Mouse (Mus musculus) neural tube, embryonic 12.5 days (tissue): ENCODE results near the gene 4930556J24Rik. TPM values are rescaled to one million over a fixed set of nuclear protein-coding genes. Genes with fewer than 3 reads are reported as not detected.

Experiments
- ATAC-seq: fragments of 200-750 bp; cut with Nextera tagmentation; 2 replicates; pipeline ENCODE4 v1.8.0; 2017; ENCODE audit warnings: low read depth, mild to moderate bottlenecking, moderate TSS enrichment, moderate library complexity; ENCODE audit not compliant: low FRiP score
- H3K27ac ChIP-seq: fragments of 300-500 bp; sonication (generic); 2 replicates; pipeline ENCODE4 v1.5.1; 2016
- H3K27me3 ChIP-seq: fragments of 300-500 bp; sonication (generic); replicated peaks from 2 replicates; pipeline ENCODE4 v1.6.1; 2016; ENCODE audit warnings: mild to moderate bottlenecking
- H3K36me3 ChIP-seq: fragments of 300-500 bp; sonication (generic); 2 replicates; pipeline ENCODE4 v1.6.1; 2016; ENCODE audit warnings: mild to moderate bottlenecking
- H3K4me1 ChIP-seq: fragments of 300-500 bp; sonication (generic); 2 replicates; pipeline ENCODE4 v1.6.1; 2016
- H3K4me2 ChIP-seq: fragments of 300-500 bp; sonication (generic); replicated peaks from 2 replicates; pipeline ENCODE4 v1.6.1; 2016; ENCODE audit warnings: mild to moderate bottlenecking
- H3K4me3 ChIP-seq: fragments of 300-500 bp; sonication (generic); 2 replicates; pipeline ENCODE4 v1.5.1; 2016
- H3K9ac ChIP-seq: fragments of 300-500 bp; sonication (generic); 2 replicates; pipeline ENCODE4 v1.6.1; 2016; ENCODE audit warnings: mild to moderate bottlenecking
- H3K9me3 ChIP-seq: fragments of 300-500 bp; sonication (generic); 2 replicates; pipeline ENCODE4 v1.6.1; 2016; ENCODE audit warnings: mild to moderate bottlenecking
- WGBS: fragments of 180-500 bp; shearing (Covaris S2); methylation state at CpG from one replicate; pipeline ENCODE4 v1.1.7; 2016; 5-methylcytosine and 5-hydroxymethylcytosine counted together
- polyA plus RNA-seq: library from polyadenylated mRNA; unstranded; fragments of >200 nt; fragmentation: Nextera tagmentation; extraction: Ambion mirVana; gene quantifications from 2 replicates; pipeline ENCODE4 v1.2.1, GENCODE M21; 2016

4930556J24Rik gene
- polyA plus RNA-seq, 1 experiment from 2014 or later: 0.49 TPM

DNA sequence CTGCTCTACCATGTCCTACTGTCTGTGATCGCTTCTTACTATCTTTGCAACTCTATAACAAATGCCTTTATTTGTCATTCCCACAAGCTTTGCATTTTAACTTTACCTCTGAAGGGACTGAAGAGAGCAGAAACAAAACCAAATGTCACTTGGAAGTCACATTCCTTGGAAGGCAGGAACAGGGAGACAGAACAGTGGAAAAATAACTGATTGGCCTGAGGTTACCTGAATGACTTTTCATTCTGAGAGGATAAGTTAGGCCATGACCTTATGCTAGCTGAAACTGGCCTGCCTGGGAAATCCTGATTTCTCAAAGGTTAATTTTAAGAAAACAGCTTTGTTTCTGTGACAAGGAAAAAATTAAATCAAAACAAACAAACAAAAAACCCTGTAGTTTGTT is 80.6 kb downstream of the 4930556J24Rik start:
- WGBS: 94% methylated on average over 1 of the region's 1 CpGs
- Histone ChIP-seq H3K4me3 (no peak overlapping the region), H3K27ac (no peak overlapping the region), H3K27me3 (no peaks in the 10 kb centered on the region), H3K9ac (no peak overlapping the region), H3K4me2 (no peak overlapping the region), H3K9me3 (no peaks in the 10 kb centered on the region), H3K4me1 (peaks cover 4% of the 10 kb centered on the region; the same call in 1 of the 2 replicates), H3K36me3 (peaks cover 21% of the 10 kb centered on the region)
- ATAC-seq: no peak

DNA sequence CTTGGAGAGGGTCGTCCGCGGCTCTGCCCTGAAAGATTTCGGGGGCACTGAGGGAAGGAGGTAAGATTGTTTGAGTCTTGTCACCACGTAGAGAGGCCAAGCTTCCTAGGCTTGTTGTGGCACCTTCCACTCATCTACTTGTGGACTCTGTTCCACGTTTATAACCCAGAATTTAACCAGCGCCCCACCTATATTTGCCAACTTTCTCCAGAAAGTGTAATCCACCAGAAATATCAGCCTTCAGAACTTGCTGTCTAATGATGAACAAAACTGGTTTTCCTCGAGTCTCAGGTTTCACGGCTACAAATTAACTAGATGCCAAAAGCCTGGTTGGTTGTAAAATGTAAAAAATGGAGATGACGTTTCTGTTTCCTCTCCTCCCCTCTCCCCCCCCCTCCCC is 81.1 kb downstream of the 4930556J24Rik start:
- H3K9me3 ChIP-seq: no peaks in the 10 kb centered on the region
- H3K4me1 ChIP-seq: peaks cover 4% of the 10 kb centered on the region; the same call in 1 of the 2 replicates
- WGBS: 5% methylated on average over 10 of the region's 10 CpGs
- ATAC-seq: no peak
- peak overlapping the region; percentile 59 for H3K9ac ChIP-seq
- H3K27me3 ChIP-seq: no peaks in the 10 kb centered on the region
- peak overlapping the region; percentile 44 for H3K4me3 ChIP-seq
- H3K27ac ChIP-seq: peak overlapping the region; percentile 50; the same call in 1 of the 2 replicates
- H3K36me3 ChIP-seq: peaks cover 21% of the 10 kb centered on the region
- H3K4me2 ChIP-seq: peak overlapping the region; percentile 73

GRCm38 (mm10) chr11:3894406-3895281 is 81.9 kb downstream of the 4930556J24Rik start, which contains the start of the genes 4921536K21Rik and Dusp18:
4921536K21Rik (minus strand) TSS chr11:3895098.
Dusp18 (plus strand) TSS chr11:3895240.
- peaks cover 4% of the 10 kb centered on the region; the same call in 1 of the 2 replicates for H3K4me1 ChIP-seq
- peak within 1 kb of the TSS; percentile 73 for H3K4me2 ChIP-seq
- WGBS: 2% methylated on average over 46 of the region's 46 CpGs
- ATAC-seq: peak; percentile 99
- peak within 1 kb of the TSS; percentile 59 for H3K9ac ChIP-seq
- peak within 1 kb of the TSS; percentile 44 for H3K4me3 ChIP-seq
- H3K27ac ChIP-seq: peak within 1 kb of the TSS; percentile 50; the same call in 1 of the 2 replicates
- H3K9me3 ChIP-seq: no peaks in the 10 kb centered on the region
- peaks cover 21% of the 10 kb centered on the region for H3K36me3 ChIP-seq
- H3K27me3 ChIP-seq: no peaks in the 10 kb centered on the region

DNA sequence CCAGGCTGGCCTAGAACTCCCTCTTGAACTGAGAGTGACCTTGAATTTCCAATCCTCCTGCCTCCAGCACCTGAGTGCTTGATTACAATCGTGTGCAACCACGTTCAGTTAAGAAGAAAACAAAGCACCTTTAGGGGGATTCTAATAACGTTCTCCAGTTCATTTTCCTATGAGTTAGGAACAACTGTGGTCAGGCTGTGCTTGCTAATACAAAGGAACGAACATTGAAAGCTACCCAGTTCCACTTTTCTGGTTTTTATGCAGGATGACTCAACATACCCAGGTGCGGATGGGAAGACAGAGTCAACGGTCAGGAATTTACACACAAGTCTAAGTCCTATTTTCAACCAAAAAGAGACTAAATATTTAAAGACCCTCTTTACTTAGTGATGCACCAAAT is 82.6 kb downstream of the 4930556J24Rik start:
- no peak overlapping the region for H3K27ac ChIP-seq
- H3K27me3 ChIP-seq: no peaks in the 10 kb centered on the region
- no peak for ATAC-seq
- H3K9me3 ChIP-seq: no peaks in the 10 kb centered on the region
- peaks cover 21% of the 10 kb centered on the region for H3K36me3 ChIP-seq
- H3K4me2 ChIP-seq: peak overlapping the region; percentile 73
- 87% methylated on average over 6 of the region's 6 CpGs for WGBS
- peaks cover 4% of the 10 kb centered on the region; the same call in 1 of the 2 replicates for H3K4me1 ChIP-seq
- H3K4me3 ChIP-seq: no peak overlapping the region
- no peak overlapping the region for H3K9ac ChIP-seq

Other genes starting within 250 kb of the 4930556J24Rik start
- 5.5 and 7.6 TPM in 2 replicates for gene Osbp2, start 112.9 kb downstream of the 4930556J24Rik start, polyA plus RNA-seq
- 0.47 and 0.59 TPM in 2 replicates for gene 4921536K21Rik, start 81.7 kb downstream of the 4930556J24Rik start, polyA plus RNA-seq
- 22.2 and 23.5 TPM in 2 replicates for gene Dusp18, start 81.5 kb downstream of the 4930556J24Rik start, polyA plus RNA-seq
- 9.1 and 9.6 TPM in 2 replicates for gene Slc35e4, start 62.1 kb downstream of the 4930556J24Rik start, polyA plus RNA-seq
- gene Tcn2, start 44.6 kb downstream of the 4930556J24Rik start, polyA plus RNA-seq: 26.3 and 28.3 TPM in 2 replicates
- 68.1 and 75.7 TPM in 2 replicates for gene Pes1, start 12.8 kb downstream of the 4930556J24Rik start, polyA plus RNA-seq
- 2.5 and 3.0 TPM in 2 replicates for gene Gal3st1, start 6.9 kb upstream of the 4930556J24Rik start, polyA plus RNA-seq
- 0.06 TPM in 1 of 2 replicates, not detected in the other for gene Sec14l4, start 54.7 kb upstream of the 4930556J24Rik start, polyA plus RNA-seq
- gene Sec14l3, start 88.1 kb upstream of the 4930556J24Rik start, polyA plus RNA-seq: not detected in 2 replicates
- 4.5 and 5.6 TPM in 2 replicates for gene Mtfp1, start 118.7 kb upstream of the 4930556J24Rik start, polyA plus RNA-seq
- gene Sec14l2, start 146.6 kb upstream of the 4930556J24Rik start, polyA plus RNA-seq: 2.3 and 3.1 TPM in 2 replicates
- gene Rnf215, start 158.4 kb upstream of the 4930556J24Rik start, polyA plus RNA-seq: 40.0 and 41.2 TPM in 2 replicates
- gene Ccdc157, start 183.5 kb upstream of the 4930556J24Rik start, polyA plus RNA-seq: 7.6 and 8.3 TPM in 2 replicates
- gene Sf3a1, start 183.6 kb upstream of the 4930556J24Rik start, polyA plus RNA-seq: 65.7 and 70.1 TPM in 2 replicates
- 26.9 and 27.7 TPM in 2 replicates for gene Tbc1d10a, start 210.0 kb upstream of the 4930556J24Rik start, polyA plus RNA-seq
- gene Castor1, start 241.4 kb upstream of the 4930556J24Rik start, polyA plus RNA-seq: 1.6 and 2.3 TPM in 2 replicates